Mouse (Mus musculus) gastrocnemius, postnatal 4 days (tissue): Measurements from ENCODE around the gene Dkk3. TPM values are rescaled to one million over a fixed set of nuclear protein-coding genes. Genes with fewer than 3 reads are reported as not detected.

ENCODE experiments used
- DNase-seq, 2 experiments: peaks; one replicate each; pipeline ENCODE4 v3.0.0; 2021 to 2022; ENCODE audit warnings: low spot score in 2 of 2, mixed read lengths in 2 of 2
- long read RNA-seq, 2 experiments: library from polyadenylated mRNA; stranded (forward); transcript quantifications; one replicate each; pipeline ENCODE4 v2.0.0; 2021
- total RNA-seq, 2 experiments: library from RNA; stranded (reverse); gene quantifications; 2 replicates each; pipeline ENCODE4 v1.2.3; 2021

The Dkk3 gene
- 10 to 100 TPM; 15.8 to 20.6 TPM for total RNA-seq
- long read RNA-seq, experiment 1, transcript Dkk3-201 (8 exons, 3,359 nt), result major isoform, 5 of 45 reads
- long read RNA-seq, experiment 1, partial matches to known transcripts, result 21 of 45 reads
- long read RNA-seq, experiment 1, other reads (novel, unspliced or antisense), result 19 of 45 reads
- long read RNA-seq, experiment 2, transcript Dkk3-201 (8 exons, 3,359 nt), result major isoform, 7 of 39 reads
- long read RNA-seq, experiment 2, partial matches to known transcripts, result 15 of 39 reads
- long read RNA-seq, experiment 2, other reads (novel, unspliced or antisense), result 17 of 39 reads

- DNase-seq, result peak; percentile 36 to 48
Measured at GRCm38 (mm10) chr7:112158942-112159341, at the start of gene Dkk3. TSS of gene Dkk3 (minus strand) at chr7:112159057.

- no peak for DNase-seq
Measured at GRCm38 (mm10) chr7:112207717-112208116, 48.9 kb upstream of the Dkk3 start.

GRCm38 (mm10) chr7:112205513-112205912 is 46.7 kb upstream of the Dkk3 start:
- no peak for DNase-seq

- no peak for DNase-seq
Measured at GRCm38 (mm10) chr7:112204380-112204963, 45.6 kb upstream of the Dkk3 start.

- no peak for DNase-seq
Measured at GRCm38 (mm10) chr7:112203937-112204336, 45.1 kb upstream of the Dkk3 start.

GRCm38 (mm10) chr7:112202843-112203242 is 44.0 kb upstream of the Dkk3 start:
- DNase-seq, result no peak

- DNase-seq, result no peak
Measured at GRCm38 (mm10) chr7:112202194-112202593, 43.3 kb upstream of the Dkk3 start.

GRCm38 (mm10) chr7:112200761-112201160 is 41.9 kb upstream of the Dkk3 start:
- no peak for DNase-seq

GRCm38 (mm10) chr7:112199343-112199742 is 40.5 kb upstream of the Dkk3 start:
- DNase-seq, result no peak

- no peak for DNase-seq
Measured at GRCm38 (mm10) chr7:112197461-112197860, 38.6 kb upstream of the Dkk3 start.

- no peak for DNase-seq
Measured at GRCm38 (mm10) chr7:112194286-112194685, 35.4 kb upstream of the Dkk3 start.

GRCm38 (mm10) chr7:112192778-112193177 is 33.9 kb upstream of the Dkk3 start:
- no peak for DNase-seq

GRCm38 (mm10) chr7:112192237-112192636 is 33.4 kb upstream of the Dkk3 start:
- DNase-seq, result no peak

GRCm38 (mm10) chr7:112187536-112188459 is 28.9 kb upstream of the Dkk3 start:
- no peak for DNase-seq

- no peak for DNase-seq
Measured at GRCm38 (mm10) chr7:112186871-112187270, 28.0 kb upstream of the Dkk3 start.

GRCm38 (mm10) chr7:112185226-112185745 is 26.4 kb upstream of the Dkk3 start:
- no peak for DNase-seq

GRCm38 (mm10) chr7:112184519-112185225 is 25.8 kb upstream of the Dkk3 start:
- DNase-seq, result no peak

- DNase-seq, result peak; percentile 81 to 85
Measured at GRCm38 (mm10) chr7:112183258-112183841, 24.5 kb upstream of the Dkk3 start.

GRCm38 (mm10) chr7:112180235-112180705 is 21.4 kb upstream of the Dkk3 start:
- DNase-seq, result peak; percentile 75 to 83

- no peak for DNase-seq
Measured at GRCm38 (mm10) chr7:112176627-112177026, 17.8 kb upstream of the Dkk3 start.
